Comparison of ENCODE assay signal across 8 mouse cellular contexts in the genomic region with DNA sequence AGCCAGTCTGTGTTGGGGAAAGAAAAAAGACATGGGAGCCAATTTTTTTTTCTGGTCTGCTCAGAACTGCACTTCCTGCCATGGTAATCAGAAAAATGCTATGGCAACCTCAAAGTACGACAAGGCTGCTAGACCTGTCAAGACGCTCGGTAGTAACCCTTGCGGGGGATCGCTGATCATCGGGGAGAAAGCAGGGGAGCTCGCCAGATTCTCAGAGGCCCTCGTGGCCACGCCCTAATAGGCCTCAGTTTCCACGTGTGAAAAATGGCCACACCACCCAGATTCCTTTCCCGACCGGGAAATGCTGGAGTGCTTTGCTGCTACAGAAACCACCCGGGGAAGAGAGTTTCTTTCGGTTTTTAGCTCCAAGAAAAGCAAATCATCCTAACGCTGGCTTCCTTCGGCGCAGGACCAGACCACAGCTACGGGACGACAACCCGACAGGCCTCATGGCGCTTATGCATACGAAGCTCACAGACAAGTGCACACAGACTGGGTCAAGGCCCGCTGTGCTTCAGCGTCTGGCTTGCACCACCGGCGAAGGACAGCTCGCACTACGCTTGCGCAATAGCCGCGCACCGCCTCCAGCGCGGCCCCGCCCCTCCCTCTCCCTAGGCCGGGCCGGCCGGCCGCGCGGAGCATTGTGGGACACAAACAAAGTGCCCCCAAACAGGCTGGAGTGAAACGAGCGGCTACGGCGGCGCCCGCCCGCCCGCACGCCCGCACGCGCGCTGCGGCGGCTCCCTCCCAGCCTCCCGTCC. TPM values are rescaled to one million over a fixed set of nuclear protein-coding genes. Genes with fewer than 3 reads are reported as not detected.
DNase-seq lines count a peak whose midpoint lies in the region; ATAC-seq lines count a peak whose summit lies in the region.

No protein-coding gene starts in this region.

- DNase-seq in R1 (ENCODE audit: low read depth, low spot score), result peak; percentile 95
- DNase-seq in cerebellum, postnatal 25 days, result peak; percentile 97 to 99
- peak; percentile 94 for DNase-seq in frontal cortex, postnatal 36 days (ENCODE audit: low spot score in 2 of 2)
- peak; percentile 96 to 97 for DNase-seq in left cerebral cortex, adult 18-20 months (ENCODE audit: low spot score in 2 of 2)
- peak; percentile 96 for DNase-seq in right cerebral cortex, adult 18-20 months
- peak; percentile 77 for DNase-seq in urinary bladder, postnatal 10 days (ENCODE audit: low spot score)

- no peaks in the 10 kb centered on the region for H3K27me3 ChIP-seq in hindbrain, embryonic 16.5 days (replicated peaks; ENCODE audit: control insufficient read depth, insufficient read depth, low read length)

- H3K9ac ChIP-seq in hindbrain, embryonic 16.5 days (ENCODE audit: low read depth, low read length), result peak overlapping the region; percentile 97

- H3K4me2 ChIP-seq in hindbrain, embryonic 16.5 days (ENCODE audit: low read length), result peak overlapping the region; percentile 95

- peaks cover 41% of the 10 kb centered on the region for H3K79me2 ChIP-seq in macrophage (ENCODE audit: inconsistent target)

- H3K4me1 ChIP-seq in hindbrain, embryonic 16.5 days (ENCODE audit: control insufficient read depth, insufficient read depth, low read depth, low read length), result peaks cover 7% of the 10 kb centered on the region

- H3K4me3 ChIP-seq in hindbrain, embryonic 16.5 days (ENCODE audit: low read length), result peak overlapping the region; percentile 96
- peak overlapping the region; percentile 41 for H3K4me3 ChIP-seq in macrophage (ENCODE audit: inconsistent target)

- WGBS in hindbrain, embryonic 16.5 days, result under 1% methylated on average over 42 of the region's 57 CpGs
- WGBS in macrophage (ENCODE audit: missing documents), result under 1% methylated on average over 54 of the region's 57 CpGs

- H3K36me3 ChIP-seq in hindbrain, embryonic 16.5 days (ENCODE audit: control insufficient read depth, insufficient read depth, low read length), result no peaks in the 10 kb centered on the region
- 0 out of 2 replicates have a peak, but pooled peaks cover 3% of the 10 kb centered on the region for H3K36me3 ChIP-seq in macrophage (ENCODE audit: inconsistent target)

- peak overlapping the region; percentile 95 for H3K27ac ChIP-seq in hindbrain, embryonic 16.5 days (ENCODE audit: low read depth, low read length)
- H3K27ac ChIP-seq in macrophage, result peak overlapping the region; percentile 73

- ATAC-seq in hindbrain, embryonic 16.5 days, result peak; percentile 98

- H3K9me3 ChIP-seq in hindbrain, embryonic 16.5 days (ENCODE audit: control insufficient read depth, low read length), result no peaks in the 10 kb centered on the region

RNA-seq across cellular contexts. Expression of a gene that starts 0.5 kb away (rescaled TPM):
- 2.9 and 3.4 TPM in 2 replicates for polyA plus RNA-seq in hindbrain, embryonic 16.5 days (2015; fragmentation: Nextera tagmentation; extraction: Ambion mirVana)
- total RNA-seq in left cerebral cortex, adult 18-20 months (2021), result 10 to 100 TPM; 41.3 to 43.5 TPM
- 10 to 100 TPM in 20 of 26 experiments, 1 to 10 TPM in 6; 3.0 to 46.6 (median 21.4) TPM for total RNA-seq in macrophage (2018; cell fraction: chromatin; rRNA removed)
- total RNA-seq in macrophage (2018; cell fraction: cytosol; rRNA removed), result 10 to 100 TPM in 23 of 26 experiments, 1 to 10 TPM in 3; 7.4 to 19.5 (median 14.0) TPM
- 10 to 100 TPM in 20 of 26 experiments, 1 to 10 TPM in 6; 7.0 to 46.7 (median 16.3) TPM for total RNA-seq in macrophage (2018; cell fraction: nucleus; rRNA removed)
- 7.1 to 8.1 TPM (median 7.4 TPM) in 3 replicates for polyA plus RNA-seq in macrophage (2018)

Comparison
In these comparisons a context has a peak if more than half of its experiments do, and no peak if none do; other contexts are left out.
1. Peak in every context shown above with its lines: DNase-seq, ATAC-seq, H3K4me3 ChIP-seq and H3K27ac ChIP-seq.